Mouse (Mus musculus) kidney, adult 18-20 months (tissue): ENCODE measurements around the gene Anxa3.

ENCODE experiments used
- DNase-seq: peaks from one replicate; pipeline ENCODE4 v3.0.0; 2021

The Anxa3 gene

GRCm38 (mm10) chr5:96792936-96793718 lies at the start of gene Anxa3:
TSS of gene Anxa3 (plus strand) at chr5:96793339.
- peak; percentile 50 for DNase-seq

- no peak for DNase-seq
Measured at GRCm38 (mm10) chr5:96747195-96747984, 45.7 kb upstream of the Anxa3 start.

- DNase-seq: no peak
Measured at GRCm38 (mm10) chr5:96757615-96758014, 35.5 kb upstream of the Anxa3 start.

GRCm38 (mm10) chr5:96762021-96762420 lies 31.1 kb upstream of the Anxa3 start:
- DNase-seq: no peak

GRCm38 (mm10) chr5:96768846-96769471 lies 24.2 kb upstream of the Anxa3 start:
- DNase-seq: peak; percentile 74

- no peak for DNase-seq
Measured at GRCm38 (mm10) chr5:96783506-96784288, 9.4 kb upstream of the Anxa3 start.

- DNase-seq: no peak
Measured at GRCm38 (mm10) chr5:96785096-96785495, 8.0 kb upstream of the Anxa3 start.

GRCm38 (mm10) chr5:96792422-96792821 lies 717 bp upstream of the Anxa3 start:
- peak; percentile 53 for DNase-seq

GRCm38 (mm10) chr5:96793953-96794635 lies 955 bp downstream of the Anxa3 start:
- no peak for DNase-seq

GRCm38 (mm10) chr5:96795752-96796151 lies 2.6 kb downstream of the Anxa3 start:
- no peak for DNase-seq

GRCm38 (mm10) chr5:96797465-96797864 lies 4.3 kb downstream of the Anxa3 start:
- no peak for DNase-seq

GRCm38 (mm10) chr5:96799165-96799564 lies 6.0 kb downstream of the Anxa3 start:
- no peak for DNase-seq

- no peak for DNase-seq
Measured at GRCm38 (mm10) chr5:96799969-96800368, 6.8 kb downstream of the Anxa3 start.

- no peak for DNase-seq
Measured at GRCm38 (mm10) chr5:96802185-96802584, 9.0 kb downstream of the Anxa3 start.

GRCm38 (mm10) chr5:96803091-96803490 lies 10.0 kb downstream of the Anxa3 start:
- DNase-seq: no peak

GRCm38 (mm10) chr5:96804304-96804703 lies 11.2 kb downstream of the Anxa3 start:
- DNase-seq: no peak

- no peak for DNase-seq
Measured at GRCm38 (mm10) chr5:96804813-96805212, 11.7 kb downstream of the Anxa3 start.

- DNase-seq: no peak
Measured at GRCm38 (mm10) chr5:96810620-96811019, 17.5 kb downstream of the Anxa3 start.

- no peak for DNase-seq
Measured at GRCm38 (mm10) chr5:96824769-96825327, 31.7 kb downstream of the Anxa3 start.

GRCm38 (mm10) chr5:96827176-96827575 lies 34.0 kb downstream of the Anxa3 start:
- no peak for DNase-seq

- no peak for DNase-seq
Measured at GRCm38 (mm10) chr5:96834338-96834737, 41.2 kb downstream of the Anxa3 start.

- no peak for DNase-seq
Measured at GRCm38 (mm10) chr5:96847986-96848385, 54.8 kb downstream of the Anxa3 start.
